Comparison of ENCODE assay signal across 8 mouse cellular contexts in the genomic region with DNA sequence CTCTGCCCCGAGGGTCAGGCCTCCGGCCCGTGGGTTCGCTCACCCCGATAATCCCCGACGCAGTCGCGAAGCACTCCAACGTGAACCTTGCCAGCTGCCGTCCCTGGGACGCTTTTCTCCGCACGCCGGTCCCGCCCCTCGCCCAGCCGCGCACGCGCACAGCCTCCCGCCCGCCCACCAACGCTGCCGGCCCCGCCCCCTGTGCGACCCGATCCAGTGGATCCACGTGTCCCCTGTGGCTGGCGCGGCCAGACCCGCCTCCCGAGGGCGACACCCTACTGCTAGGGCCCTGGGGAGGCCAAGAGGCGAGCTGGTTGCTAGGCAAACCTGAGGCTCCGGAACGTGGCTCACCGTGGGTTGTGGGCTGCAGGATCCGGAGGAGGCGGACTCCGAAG. TPM values are rescaled to one million over a fixed set of nuclear protein-coding genes. Genes with fewer than 3 reads are reported as not detected.
A peak's percentile ranks its signal among the peaks of the same experiment; 100 is the strongest.
DNase-seq lines count a peak whose midpoint lies in the region; ATAC-seq and TF ChIP-seq lines count a peak whose summit lies in the region.

A gene (minus strand): TSS at position 144 of the 395 bp plus-strand sequence.

- TF ChIP-seq POLR2A in cortical plate, adult 2 months (IDR thresholded peaks at IDR 0.05; ENCODE audit: extremely low read depth, insufficient read depth, low read length) = peak; percentile 75; the same call in 1 of the 2 replicates

- H3K4me3 ChIP-seq in cortical plate, adult 2 months (ENCODE audit: insufficient read depth, low read length) = peak within 1 kb of the TSS; percentile 98

- no peaks in the 10 kb centered on the region; the same call in 1 of the 2 replicates for H3K4me1 ChIP-seq in cortical plate, adult 2 months (ENCODE audit: control insufficient read depth, insufficient read depth, low read length)

- 0 out of 2 replicates have a peak within 1 kb of the TSS, but pooled peaks have one; percentile 25 for H3K27ac ChIP-seq in cortical plate, adult 2 months (ENCODE audit: insufficient read depth, low read length)

- ATAC-seq in activated CD4-positive, CD25-positive, alpha-beta regulatory T cell, adult 4 months = peak; percentile 95
- peak; percentile 92 for ATAC-seq in inflammation-experienced regulatory T-cells, adult 6 months
- peak; percentile 96 for ATAC-seq in megakaryocyte-erythroid progenitor cell, adult 5-6 weeks (replicated peaks; ENCODE audit: low FRiP score, low TSS enrichment, poor library complexity, severe bottlenecking)

- peak; percentile 99 for DNase-seq in gastrocnemius, postnatal 10 days
- peak; percentile 86 to 95 for DNase-seq in left cerebral cortex, postnatal 10 days (ENCODE audit: extremely low spot score in 1 of 2, low spot score in 2 of 2)
- peak; percentile 90 for DNase-seq in right cerebral cortex, postnatal 25 days
- DNase-seq in urinary bladder, postnatal 4 days (ENCODE audit: low spot score in 2 of 2) = peak; percentile 93 to 96

- intact Hi-C loops in left cerebral cortex, postnatal 10 days (cut with DNase I) = no loop called here

- TF ChIP-seq CTCF in cortical plate, adult 2 months (IDR thresholded peaks at IDR 0.05; ENCODE audit: extremely low read depth, insufficient read depth, low read length) = no peak

RNA-seq across cellular contexts. Expression of the gene that starts here (rescaled TPM):
- polyA plus RNA-seq in activated CD4-positive, CD25-positive, alpha-beta regulatory T cell, adult 4 months (2017; shearing (Covaris generic)) = 10 to 100 TPM; 24.7 to 33.3 TPM
- 61.0 and 62.1 TPM in 2 replicates for polyA plus RNA-seq in cortical plate, adult 2 months (2012; rRNA removed)
- 10 to 100 TPM; 22.9 to 26.3 TPM for total RNA-seq in gastrocnemius, postnatal 10 days (2021)
- polyA plus RNA-seq in inflammation-experienced regulatory T-cells, adult 6 months (2017; shearing (Covaris generic)) = 10 to 100 TPM; 20.8 to 40.7 (median 37.4) TPM
- 10 to 100 TPM; 31.6 to 33.5 TPM for total RNA-seq in left cerebral cortex, postnatal 10 days (2021)
- total RNA-seq in megakaryocyte-erythroid progenitor cell, adult 5-6 weeks (2014; fragmentation: Nextera tagmentation) = 17.7 and 24.5 TPM in 2 replicates
- total RNA-seq in megakaryocyte-erythroid progenitor cell, adult 5-6 weeks (2017) = 39.8 and 44.6 TPM in 2 replicates

Comparison
In these comparisons a context has a peak if more than half of its experiments do, and no peak if none do; other contexts are left out.
1. Peak in every context shown above with its lines: DNase-seq, ATAC-seq, H3K4me3 ChIP-seq and H3K27ac ChIP-seq.